Mouse (Mus musculus) bone marrow macrophage, adult 2 months (primary cell): ENCODE results near the gene Gm29797. TPM values are rescaled to one million over a fixed set of nuclear protein-coding genes. Genes with fewer than 3 reads are reported as not detected.

ENCODE experiments used
- H3K27ac ChIP-seq: 2 replicates; pipeline ENCODE4 v1.5.1; 2012; ENCODE audit warnings: low read depth, low read length; ENCODE audit not compliant: insufficient read depth
- H3K4me1 ChIP-seq: 2 replicates; pipeline ENCODE4 v1.6.1; 2012; ENCODE audit warnings: low read length; ENCODE audit not compliant: control insufficient read depth, insufficient read depth
- H3K4me3 ChIP-seq: 2 replicates; pipeline ENCODE4 v1.5.1; 2012; ENCODE audit warnings: mild to moderate bottlenecking, low read length, moderate library complexity; ENCODE audit not compliant: insufficient read depth
- CTCF ChIP-seq: IDR thresholded peaks from 2 replicates; pipeline ENCODE4 v1.5.1; 2012; ENCODE audit warnings: low read depth, mild to moderate bottlenecking, low read length, moderate library complexity
- POLR2A ChIP-seq: IDR thresholded peaks from 2 replicates; pipeline ENCODE4 v1.6.1; 2012; ENCODE audit warnings: mild to moderate bottlenecking, low read depth, low read length, borderline replicate concordance
- polyA plus RNA-seq: library from polyadenylated mRNA; stranded (reverse); fragments of >200 nt; gene quantifications from 2 replicates; pipeline ENCODE4 v1.2.4, GENCODE M21; 2012; ENCODE audit not compliant: missing spikeins, insufficient read depth, insufficient read length

Gm29797 gene
- polyA plus RNA-seq, 1 experiment = not detected

DNA sequence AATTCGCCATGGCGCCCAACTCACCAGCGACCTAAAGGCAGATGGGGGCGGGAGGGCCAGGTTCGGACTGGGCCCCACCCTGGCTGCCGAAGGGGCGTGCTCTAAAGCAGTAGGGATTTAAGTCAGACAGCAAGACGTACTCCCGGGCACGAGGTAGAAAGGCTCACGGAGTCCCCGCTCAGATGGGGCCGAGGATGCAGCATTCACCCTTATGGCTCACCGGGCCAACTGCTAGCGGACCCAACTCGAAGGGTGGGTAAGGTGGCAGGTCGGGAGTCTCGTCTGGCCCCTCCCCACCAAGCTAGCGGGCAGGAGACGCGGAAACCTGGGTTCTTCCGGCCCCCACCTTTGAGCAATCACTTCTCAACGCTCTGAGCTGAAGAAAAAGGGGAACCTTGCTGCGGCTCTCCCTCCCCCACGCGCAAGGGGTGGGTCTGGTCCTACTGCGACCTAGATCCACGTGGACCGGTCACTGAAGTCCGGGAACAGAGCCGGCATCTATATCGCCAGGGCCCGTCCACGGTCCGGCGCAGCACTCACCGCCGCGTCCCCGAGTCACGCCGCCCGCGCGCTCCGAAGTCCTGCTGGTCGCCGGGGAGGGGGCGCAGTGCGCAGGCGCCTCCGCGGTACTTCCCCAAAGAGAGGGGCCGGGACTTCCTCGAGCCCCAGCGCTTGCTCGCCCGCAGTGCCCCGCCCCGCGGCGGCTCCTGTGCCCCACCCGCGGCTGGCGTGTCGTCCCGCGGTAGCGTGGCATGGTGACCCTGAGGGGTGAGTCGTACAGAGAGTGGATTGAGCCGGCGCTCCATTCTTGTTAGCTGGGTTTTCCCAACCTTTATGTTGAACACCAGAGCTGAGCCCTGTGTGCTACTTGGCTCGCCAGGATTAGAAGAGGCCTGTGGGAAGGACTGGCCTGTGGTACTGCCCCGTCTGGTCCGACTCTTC, 36.8 kb downstream of the Gm29797 start, which contains the start of gene Rgs19:
Gene Rgs19, minus strand, starts transcription at position 639 of the 942 bp plus-strand sequence.
- Histone ChIP-seq H3K27ac (peak within 1 kb of the TSS; percentile 96), H3K4me3 (peak within 1 kb of the TSS; percentile 86), H3K4me1 (peaks cover 32% of the 10 kb centered on the region)
- TF ChIP-seq POLR2A (no peak), CTCF (no peak)

DNA sequence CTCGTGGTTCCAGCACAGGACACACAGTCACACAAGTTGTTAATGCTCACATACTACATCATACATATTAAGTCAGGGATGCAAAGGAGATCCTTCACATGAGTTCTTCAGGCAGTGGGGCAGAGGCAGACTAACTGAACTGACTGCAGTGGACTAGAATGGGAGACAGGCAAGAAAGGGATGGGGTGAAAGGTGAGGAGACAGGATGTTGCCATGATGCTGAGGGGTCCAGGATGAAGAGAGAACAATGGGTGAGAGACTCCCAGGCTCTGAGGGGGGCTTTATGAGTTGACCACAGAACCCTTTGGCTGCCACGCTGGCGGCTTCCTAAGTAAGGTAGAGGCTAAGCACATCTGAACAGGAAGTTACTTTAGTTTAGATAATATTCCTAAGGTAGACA, 37.7 kb downstream of the Gm29797 start:
- Histone ChIP-seq H3K4me3 (peak overlapping the region; percentile 86), H3K4me1 (peaks cover 31% of the 10 kb centered on the region), H3K27ac (no peak overlapping the region)
- no peak for TF ChIP-seq CTCF
- no peak for TF ChIP-seq POLR2A

DNA sequence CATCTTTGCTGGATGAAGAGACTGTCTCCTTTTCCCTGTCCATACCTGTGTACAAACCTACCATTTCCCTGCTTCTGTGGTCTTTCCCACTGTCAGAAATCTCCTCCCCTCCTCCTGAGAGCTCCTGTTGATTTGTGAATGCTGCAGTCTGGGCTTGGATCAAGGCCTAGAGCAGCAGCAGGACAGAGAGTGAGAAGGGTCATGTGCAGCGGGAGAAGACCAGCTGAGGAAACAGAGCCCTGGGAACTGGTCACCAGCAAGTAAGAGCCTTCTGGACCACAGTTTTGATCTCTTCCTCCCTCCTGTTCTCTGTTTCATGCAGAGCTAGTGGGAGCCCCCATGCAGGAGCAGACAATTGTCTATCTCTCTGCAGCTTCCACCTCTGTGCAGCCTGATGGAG, 38.9 kb downstream of the Gm29797 start:
- Histone ChIP-seq H3K4me1 (peaks cover 19% of the 10 kb centered on the region), H3K27ac (no peak overlapping the region), H3K4me3 (no peak overlapping the region)
- TF ChIP-seq CTCF = no peak
- no peak for TF ChIP-seq POLR2A

DNA sequence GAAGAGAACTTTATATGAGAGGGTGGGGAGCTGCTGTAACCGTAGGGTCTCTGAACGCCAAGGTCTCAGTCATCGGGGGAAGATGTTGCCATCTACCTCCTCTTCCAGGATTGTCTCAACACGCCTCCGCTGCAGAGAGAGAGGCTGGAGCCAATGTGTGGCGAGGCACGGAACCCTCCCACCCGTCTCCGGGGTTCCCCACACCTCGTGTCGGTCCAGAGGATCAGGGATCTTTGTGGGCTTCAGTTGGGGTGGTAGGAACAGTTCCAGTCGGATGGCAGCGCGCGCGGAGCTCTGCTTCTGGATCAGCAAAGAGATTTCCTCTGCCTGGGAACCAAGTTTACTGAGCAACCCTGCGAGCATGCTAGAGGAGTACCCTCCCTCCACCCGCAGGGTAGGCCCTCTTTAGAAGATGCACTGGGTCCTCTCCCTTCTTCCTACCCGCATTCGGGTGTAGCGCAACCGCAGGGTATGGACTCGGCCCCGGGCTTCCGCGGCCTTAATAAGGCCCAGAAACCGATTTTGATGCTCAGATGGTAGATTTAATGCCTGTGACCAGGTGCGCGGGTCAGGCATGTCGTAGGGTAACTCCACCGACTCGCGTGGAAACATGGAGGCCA, 40.1 kb downstream of the Gm29797 start:
- H3K4me1 ChIP-seq = peaks cover 9% of the 10 kb centered on the region
- TF ChIP-seq POLR2A (no peak), CTCF (no peak)
- H3K4me3 ChIP-seq = no peak overlapping the region
- no peak overlapping the region for H3K27ac ChIP-seq

DNA sequence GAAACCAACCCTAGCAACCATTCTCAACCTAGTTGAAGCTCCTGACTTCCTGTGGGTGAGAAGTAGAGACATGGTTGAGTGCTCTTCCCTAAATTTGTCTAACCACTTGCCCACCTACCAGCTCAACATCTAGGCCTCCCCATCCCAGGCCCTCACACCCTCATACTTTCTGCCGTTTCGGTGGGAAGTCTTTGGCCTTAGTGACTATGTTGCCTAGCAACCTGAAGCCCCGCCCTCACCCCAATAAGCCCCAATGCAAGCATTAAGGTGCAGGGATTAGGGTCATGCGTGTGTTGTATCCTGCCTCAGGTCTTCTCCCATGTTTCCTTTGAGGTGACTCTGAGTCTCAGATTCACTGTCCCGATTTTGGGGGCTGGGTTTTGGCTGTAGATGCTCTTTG, 41.4 kb downstream of the Gm29797 start, which contains the start of gene Lkaaear1:
Gene Lkaaear1, minus strand, starts transcription at position 202 of the 400 bp plus-strand sequence.
- Histone ChIP-seq H3K4me3 (no peak within 1 kb of the TSS), H3K27ac (no peak within 1 kb of the TSS), H3K4me1 (peaks cover 4% of the 10 kb centered on the region)
- no peak for TF ChIP-seq POLR2A
- no peak for TF ChIP-seq CTCF

DNA sequence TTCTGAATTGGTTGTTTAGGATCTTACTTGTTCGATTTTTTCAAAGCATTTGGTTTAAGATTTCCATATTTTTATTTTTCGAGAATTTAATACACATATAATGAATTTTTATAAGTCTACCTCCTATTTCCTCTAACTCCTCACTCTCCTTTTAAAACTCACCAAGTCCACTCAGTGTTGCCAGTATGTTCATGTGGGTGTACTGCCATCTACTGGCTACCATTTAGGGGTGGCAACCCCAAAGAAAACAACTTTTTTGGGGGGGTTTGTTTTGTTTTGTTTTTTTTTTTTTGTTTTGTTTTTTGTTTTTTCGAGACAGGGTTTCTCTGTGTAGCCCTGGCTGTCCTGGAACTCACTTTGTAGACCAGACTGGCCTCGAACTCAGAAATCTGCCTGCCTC, 49.8 kb downstream of the Gm29797 start:
- TF ChIP-seq CTCF (no peak), POLR2A (no peak)
- H3K4me1 ChIP-seq = no peaks in the 10 kb centered on the region
- no peak overlapping the region for H3K27ac ChIP-seq
- H3K4me3 ChIP-seq = no peak overlapping the region

Other genes with a start within 250 kb of the Gm29797 start
- gene Zbtb46, start 197.6 kb upstream of the Gm29797 start, polyA plus RNA-seq = 0.11 and 0.55 TPM in 2 replicates
- gene Abhd16b, start 163.8 kb upstream of the Gm29797 start, polyA plus RNA-seq = not detected in 2 replicates
- 61.9 and 65.6 TPM in 2 replicates for gene Tpd52l2, start 159.9 kb upstream of the Gm29797 start, polyA plus RNA-seq
- gene Dnajc5, start 136.5 kb upstream of the Gm29797 start, polyA plus RNA-seq = 66.3 and 71.7 TPM in 2 replicates
- gene Uckl1, start 72.1 kb upstream of the Gm29797 start, polyA plus RNA-seq = 108 and 113 TPM in 2 replicates
- gene Prpf6, start 65.2 kb upstream of the Gm29797 start, polyA plus RNA-seq = 38.1 and 45.7 TPM in 2 replicates
- gene Zfp512b, start 64.2 kb upstream of the Gm29797 start, polyA plus RNA-seq = 18.6 and 23.0 TPM in 2 replicates
- 5.0 and 5.3 TPM in 2 replicates for gene Samd10, start 57.8 kb upstream of the Gm29797 start, polyA plus RNA-seq
- not detected in 2 replicates for gene Sox18, start 14.6 kb downstream of the Gm29797 start, polyA plus RNA-seq
- gene Tcea2, start 23.3 kb downstream of the Gm29797 start, polyA plus RNA-seq = 4.4 and 7.0 TPM in 2 replicates
- 155 and 173 TPM in 2 replicates for gene Rgs19, start 36.9 kb downstream of the Gm29797 start, polyA plus RNA-seq
- not detected in 2 replicates for gene Lkaaear1, start 41.4 kb downstream of the Gm29797 start, polyA plus RNA-seq
- not detected in 2 replicates for gene Oprl1, start 58.0 kb downstream of the Gm29797 start, polyA plus RNA-seq
- not detected in 2 replicates for gene Myt1, start 106.3 kb downstream of the Gm29797 start, polyA plus RNA-seq
- 48.2 and 53.6 TPM in 2 replicates for gene Pcmtd2, start 180.8 kb downstream of the Gm29797 start, polyA plus RNA-seq
- 15.7 and 16.6 TPM in 2 replicates for gene Polr3k, start 207.3 kb downstream of the Gm29797 start, polyA plus RNA-seq